Mouse (Mus musculus): ENCODE measurements around the gene Cntnap1.
A peak's percentile ranks its signal among the peaks of the same experiment; 100 is the strongest.

Cntnap1 gene

GRCm38 (mm10) chr11:101185441-101185840 lies 15.1 kb downstream of the Cntnap1 start:
- DNase-seq (ENCODE audit: low spot score), result no peak

- no peak for DNase-seq (ENCODE audit: low spot score)
These were observed 16.4 kb downstream of the Cntnap1 start for GRCm38 (mm10) chr11:101186526-101187247.

GRCm38 (mm10) chr11:101187541-101187940 lies 17.2 kb downstream of the Cntnap1 start:
- DNase-seq (ENCODE audit: low spot score), result no peak

GRCm38 (mm10) chr11:101188166-101188805 lies 18.0 kb downstream of the Cntnap1 start:
- no peak for DNase-seq (ENCODE audit: low spot score)

GRCm38 (mm10) chr11:101189495-101190180 lies 19.3 kb downstream of the Cntnap1 start:
- peak; percentile 93 for DNase-seq (ENCODE audit: low spot score)

- DNase-seq (ENCODE audit: low spot score), result peak; percentile 43
These were observed 20.0 kb downstream of the Cntnap1 start for GRCm38 (mm10) chr11:101190181-101190912.

- DNase-seq (ENCODE audit: low spot score), result no peak
These were observed 20.9 kb downstream of the Cntnap1 start for GRCm38 (mm10) chr11:101190913-101191907.

GRCm38 (mm10) chr11:101191919-101192470 lies 21.7 kb downstream of the Cntnap1 start:
- no peak for DNase-seq (ENCODE audit: low spot score)

- no peak for DNase-seq (ENCODE audit: low spot score)
These were observed 22.3 kb downstream of the Cntnap1 start for GRCm38 (mm10) chr11:101192646-101193045.

- DNase-seq (ENCODE audit: low spot score), result no peak
These were observed 22.8 kb downstream of the Cntnap1 start for GRCm38 (mm10) chr11:101193076-101193475.

- no peak for DNase-seq (ENCODE audit: low spot score)
These were observed 23.8 kb downstream of the Cntnap1 start for GRCm38 (mm10) chr11:101194137-101194536.

GRCm38 (mm10) chr11:101194643-101195042 lies 24.3 kb downstream of the Cntnap1 start:
- DNase-seq (ENCODE audit: low spot score), result no peak

- DNase-seq (ENCODE audit: low spot score), result no peak
These were observed 24.8 kb downstream of the Cntnap1 start for GRCm38 (mm10) chr11:101195101-101195500.

- no peak for DNase-seq (ENCODE audit: low spot score)
These were observed 25.2 kb downstream of the Cntnap1 start for GRCm38 (mm10) chr11:101195571-101195970.

- no peak for DNase-seq (ENCODE audit: low spot score)
These were observed 25.9 kb downstream of the Cntnap1 start for GRCm38 (mm10) chr11:101196175-101196574.

GRCm38 (mm10) chr11:101199555-101199954 lies 29.2 kb downstream of the Cntnap1 start:
- no peak for DNase-seq (ENCODE audit: low spot score)

GRCm38 (mm10) chr11:101200986-101201385 lies 30.7 kb downstream of the Cntnap1 start:
- peak; percentile 73 for DNase-seq (ENCODE audit: low spot score)

- peak; percentile 86 for DNase-seq (ENCODE audit: low spot score)
These were observed 41.6 kb downstream of the Cntnap1 start for GRCm38 (mm10) chr11:101211970-101212369.

- DNase-seq (ENCODE audit: low spot score), result no peak
These were observed 46.6 kb downstream of the Cntnap1 start for GRCm38 (mm10) chr11:101216936-101217335.

GRCm38 (mm10) chr11:101218436-101219055 lies 48.2 kb downstream of the Cntnap1 start:
- DNase-seq (ENCODE audit: low spot score), result no peak
